Mouse (Mus musculus): ENCODE results near the gene Zfp456.
"Not testable (repeated sequence)": the region's sequence is repeated elsewhere in the genome, so short reads cannot be mapped to it uniquely, and the experiment has no call there.

Zfp456 gene

GRCm38 (mm10) chr13:67375050-67375911 is at the start of gene Zfp456, which contains the start of gene Gm28041:
TSS of gene Zfp456 (minus strand) at chr13:67375810.
TSS of gene Gm28041 (minus strand) at chr13:67375733.
- DNase-seq (ENCODE audit: extremely low spot score, low spot score) = peak; percentile 50

- DNase-seq (ENCODE audit: extremely low spot score, low spot score) = not testable (repeated sequence)
Measured at GRCm38 (mm10) chr13:67422532-67422931, 46.9 kb upstream of the Zfp456 start.

- peak; percentile 74 for DNase-seq (ENCODE audit: extremely low spot score, low spot score)
Measured at GRCm38 (mm10) chr13:67421207-67421857, 45.7 kb upstream of the Zfp456 start, which contains the start of gene Zfp459. TSS of gene Zfp459 (minus strand) at chr13:67421418.

- DNase-seq (ENCODE audit: extremely low spot score, low spot score) = no peak
Measured at GRCm38 (mm10) chr13:67420558-67421206, 45.1 kb upstream of the Zfp456 start.

- no peak for DNase-seq (ENCODE audit: extremely low spot score, low spot score)
Measured at GRCm38 (mm10) chr13:67416811-67417210, 41.2 kb upstream of the Zfp456 start.

- no peak for DNase-seq (ENCODE audit: extremely low spot score, low spot score)
Measured at GRCm38 (mm10) chr13:67415759-67416158, 40.1 kb upstream of the Zfp456 start.

- not testable (repeated sequence) for DNase-seq (ENCODE audit: extremely low spot score, low spot score)
Measured at GRCm38 (mm10) chr13:67413634-67414033, 38.0 kb upstream of the Zfp456 start.

- peak; percentile 62 for DNase-seq (ENCODE audit: extremely low spot score, low spot score)
Measured at GRCm38 (mm10) chr13:67399183-67399903, 23.7 kb upstream of the Zfp456 start, which contains the start of gene Zfp429. TSS of gene Zfp429 (minus strand) at chr13:67399819.

- not testable (repeated sequence) for DNase-seq (ENCODE audit: extremely low spot score, low spot score)
Measured at GRCm38 (mm10) chr13:67376255-67376654, 645 bp upstream of the Zfp456 start.

GRCm38 (mm10) chr13:67360131-67360744 is 15.4 kb downstream of the Zfp456 start, which contains the start of the genes Gm28044 and Zfp953:
TSS of gene Gm28044 (minus strand) at chr13:67360536.
TSS of gene Zfp953 (minus strand) at chr13:67360605.
- peak; percentile 84 for DNase-seq (ENCODE audit: extremely low spot score, low spot score)

- no peak for DNase-seq (ENCODE audit: extremely low spot score, low spot score)
Measured at GRCm38 (mm10) chr13:67351854-67352253, 23.8 kb downstream of the Zfp456 start.

GRCm38 (mm10) chr13:67343422-67343821 is 32.2 kb downstream of the Zfp456 start:
- DNase-seq (ENCODE audit: extremely low spot score, low spot score) = no peak

- peak; percentile 15 for DNase-seq (ENCODE audit: extremely low spot score, low spot score)
Measured at GRCm38 (mm10) chr13:67332877-67333276, 42.7 kb downstream of the Zfp456 start.

- DNase-seq (ENCODE audit: extremely low spot score, low spot score) = peak; percentile 65
Measured at GRCm38 (mm10) chr13:67332019-67332724, 43.4 kb downstream of the Zfp456 start, which contains the start of gene Zfp595. TSS of gene Zfp595 (minus strand) at chr13:67332570.

All from neural tube, embryonic 10.5 days (tissue).